Mouse (Mus musculus): ENCODE results near the gene Cd63.

The Cd63 gene

DNA sequence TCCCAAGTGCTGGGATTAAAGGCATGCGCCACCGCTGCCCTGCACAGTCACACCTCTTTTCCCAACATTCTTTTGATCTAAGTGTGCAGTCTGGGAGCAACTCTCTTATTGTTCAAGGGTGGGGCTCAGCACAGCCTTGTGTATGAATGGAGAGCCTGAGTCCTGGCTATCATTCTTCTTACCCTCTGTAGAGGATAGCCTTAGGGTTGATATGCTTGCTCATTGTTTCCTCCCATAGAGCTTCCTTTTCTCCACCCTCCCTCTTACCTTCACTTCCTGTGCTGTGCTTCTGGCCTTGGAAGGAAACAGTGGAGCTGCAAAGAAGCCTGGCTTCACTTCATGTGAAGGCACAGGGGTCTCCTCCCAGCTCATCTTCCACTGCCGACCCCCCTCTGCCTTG lies at the start of gene Cd63:
TSS of gene Cd63 (plus strand) at position 292 of the 400 bp plus-strand sequence.
- DNase-seq (ENCODE audit: low read depth, low spot score): peak; percentile 94

DNA sequence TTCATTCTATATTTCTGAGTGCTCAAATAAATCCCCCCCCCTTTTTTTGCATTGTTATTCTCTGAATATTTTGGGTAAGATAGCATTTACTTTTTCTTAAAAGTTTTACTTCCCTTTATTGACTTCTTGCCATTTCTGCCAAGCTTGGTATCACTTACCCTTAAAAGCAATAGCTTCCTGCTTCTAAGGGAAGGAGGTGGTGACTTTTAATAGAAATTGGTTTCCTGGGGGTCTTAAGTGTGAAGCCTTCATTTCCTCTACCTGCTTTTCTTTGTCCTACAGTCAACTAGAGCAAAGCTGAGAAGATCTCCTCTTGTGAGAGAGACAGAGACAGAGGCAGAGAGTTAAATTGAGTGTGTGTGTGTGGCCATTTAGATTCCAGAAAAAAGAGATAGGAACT lies 39.6 kb upstream of the Cd63 start:
- no peak for DNase-seq (ENCODE audit: low read depth, low spot score)

DNA sequence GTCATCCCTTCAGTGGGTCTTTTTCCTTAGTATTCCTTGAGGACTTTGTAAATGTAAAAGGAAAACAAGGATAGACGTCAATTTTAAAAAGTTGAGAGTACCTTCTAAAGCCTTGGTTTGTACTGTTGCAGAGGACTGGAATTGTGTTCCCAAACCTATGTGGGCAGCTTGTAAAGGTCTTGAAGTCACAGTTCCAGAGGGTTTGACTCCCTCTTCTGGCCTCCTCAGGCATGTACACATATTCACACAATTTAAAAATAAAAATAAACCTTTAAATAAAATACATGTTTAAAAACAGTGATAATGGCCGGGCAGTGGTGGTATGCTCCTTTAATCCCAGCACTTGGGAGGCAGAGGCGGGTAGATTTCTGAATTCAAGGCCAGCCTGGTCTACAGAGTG lies 34.7 kb upstream of the Cd63 start:
- peak; percentile 33 for DNase-seq (ENCODE audit: low read depth, low spot score)

DNA sequence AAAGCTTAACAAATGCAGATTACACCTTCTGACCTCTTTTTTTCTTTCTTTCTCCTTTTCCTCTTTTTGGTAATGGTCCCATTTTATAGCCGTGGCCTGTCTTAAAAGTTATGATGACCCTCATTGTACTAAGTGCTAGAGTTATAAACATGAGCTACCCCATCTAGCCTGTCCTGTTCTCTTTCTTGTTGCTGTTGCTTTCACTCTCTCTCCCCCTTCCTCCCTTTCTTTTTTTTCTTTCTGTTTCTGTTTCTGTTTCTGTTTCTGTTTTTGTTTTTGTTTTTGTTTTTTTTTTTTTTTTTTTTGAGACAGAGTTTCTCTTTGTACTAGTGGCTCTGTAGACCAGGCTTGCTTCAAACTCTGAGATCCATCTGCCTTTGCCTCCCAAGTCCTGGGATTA lies 34.3 kb upstream of the Cd63 start:
- DNase-seq (ENCODE audit: low read depth, low spot score): no peak

DNA sequence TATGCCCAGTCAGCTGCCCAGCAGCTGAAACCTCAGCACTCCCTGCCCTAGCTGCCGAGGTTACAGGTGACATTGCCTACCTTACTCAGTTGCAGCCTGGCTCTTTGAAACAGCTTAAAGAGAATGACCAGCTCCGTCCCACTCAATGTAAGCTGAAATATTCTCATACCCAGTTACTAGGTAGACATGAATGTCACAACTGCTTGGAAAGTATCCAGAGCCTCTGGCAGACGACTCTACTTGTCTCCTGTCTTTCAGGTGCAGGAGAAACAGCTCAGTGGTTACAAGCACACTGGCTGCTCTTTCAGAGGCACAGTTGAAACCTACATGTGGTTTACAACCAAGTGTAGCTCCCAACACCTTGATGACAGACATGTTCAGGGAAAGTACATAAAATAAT lies 30.4 kb upstream of the Cd63 start:
- no peak for DNase-seq (ENCODE audit: low read depth, low spot score)

DNA sequence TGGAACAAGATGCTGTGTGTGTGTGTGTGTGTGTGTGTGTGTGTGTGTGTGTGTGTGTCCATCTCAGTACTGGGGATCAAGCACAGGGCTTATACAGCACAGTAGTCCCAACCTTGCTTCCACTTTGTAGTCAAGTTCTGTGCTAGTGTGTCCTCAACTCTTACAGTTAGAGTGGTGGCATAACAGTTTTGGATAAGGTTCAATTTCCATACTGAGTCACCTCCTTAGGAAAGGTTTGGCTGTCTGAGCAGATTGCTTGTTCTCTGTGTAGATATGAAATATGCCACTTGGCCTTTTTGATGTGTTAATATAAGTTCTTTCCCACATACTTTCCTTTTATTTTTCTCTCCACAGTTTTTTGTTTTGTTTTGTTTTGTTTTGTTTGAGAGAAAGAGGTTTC lies 22.5 kb upstream of the Cd63 start:
- no peak for DNase-seq (ENCODE audit: low read depth, low spot score)

DNA sequence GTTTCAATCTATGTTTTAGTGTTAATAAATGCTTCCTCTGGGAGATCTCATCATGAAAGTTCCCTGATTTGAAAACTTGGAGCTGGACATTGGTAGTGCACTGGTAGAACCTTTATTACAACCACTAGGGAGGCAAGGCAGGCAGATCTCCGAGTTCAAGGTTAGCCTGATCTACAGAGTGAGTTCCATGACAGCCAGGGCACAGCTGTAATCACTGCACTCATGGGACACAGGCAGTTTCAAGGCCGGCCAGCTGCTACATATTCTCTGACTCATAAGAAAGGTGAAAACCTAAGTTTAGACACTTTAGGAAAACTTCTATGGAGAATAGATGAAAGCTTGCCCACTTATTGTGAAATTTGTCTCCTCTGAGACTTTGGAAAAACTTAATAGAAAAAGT lies 22.0 kb upstream of the Cd63 start:
- no peak for DNase-seq (ENCODE audit: low read depth, low spot score)

DNA sequence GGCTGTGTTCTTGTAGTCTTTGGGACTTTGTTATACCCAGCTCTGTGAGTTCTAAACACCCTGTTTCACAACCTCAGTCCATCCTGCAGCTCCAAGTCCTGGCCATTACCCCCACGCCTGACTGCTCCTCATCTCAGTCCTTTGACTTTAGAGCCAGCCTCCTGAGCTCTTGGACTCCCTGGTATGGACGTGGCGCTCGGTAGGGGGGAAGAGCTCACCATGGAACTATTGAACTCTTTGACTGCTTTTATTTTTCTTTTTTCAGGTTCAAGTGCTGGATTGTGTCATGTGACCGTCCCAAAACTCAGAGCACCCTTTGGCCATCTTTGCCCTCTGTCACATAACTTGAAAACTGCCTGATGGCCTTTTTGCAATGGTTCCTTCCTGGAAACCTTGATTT lies 18.7 kb upstream of the Cd63 start:
- no peak for DNase-seq (ENCODE audit: low read depth, low spot score)

DNA sequence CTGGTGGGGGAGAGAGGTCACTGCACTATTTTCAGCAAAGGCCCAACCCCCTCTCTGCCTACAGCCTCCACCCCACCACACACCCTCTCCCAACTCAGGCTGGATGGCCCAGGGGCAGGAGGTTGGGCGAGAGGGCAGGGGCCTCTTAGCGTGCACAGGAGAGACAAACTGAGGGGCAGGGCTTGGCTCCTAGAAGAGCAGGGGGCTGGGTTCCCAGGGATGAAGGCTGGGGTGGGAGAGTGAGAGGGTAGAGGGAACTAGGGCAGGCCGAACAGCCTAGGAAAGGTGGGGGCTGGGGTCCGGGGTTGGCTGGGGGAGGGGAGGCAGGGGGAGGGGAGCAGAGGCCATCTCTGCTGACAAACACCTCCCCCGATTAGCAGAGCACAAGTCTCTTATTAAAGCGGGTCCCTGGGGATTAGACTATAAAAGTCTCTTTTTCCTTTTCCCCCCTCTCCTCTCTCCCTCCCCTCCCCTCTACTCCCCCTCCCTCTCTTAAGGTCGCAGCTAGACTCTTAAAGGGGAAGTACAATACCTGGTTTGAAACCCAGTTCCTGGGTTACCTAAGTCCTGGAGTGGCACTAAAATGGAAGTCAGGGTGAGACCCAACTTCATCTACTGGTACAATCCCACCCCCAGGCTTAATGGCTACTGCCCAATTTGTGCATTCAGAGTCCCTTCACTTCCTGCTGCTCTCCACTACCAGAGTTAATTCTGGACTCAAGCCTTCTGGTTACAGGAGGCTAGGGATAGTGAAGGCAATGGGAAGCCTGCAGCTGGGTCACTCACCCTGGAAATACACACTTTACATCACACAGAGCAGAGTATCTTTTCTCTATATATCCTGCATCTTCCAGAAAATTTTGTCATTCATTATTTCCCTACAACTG lies 11.6 kb upstream of the Cd63 start:
- peak; percentile 59 for DNase-seq (ENCODE audit: low read depth, low spot score)

DNA sequence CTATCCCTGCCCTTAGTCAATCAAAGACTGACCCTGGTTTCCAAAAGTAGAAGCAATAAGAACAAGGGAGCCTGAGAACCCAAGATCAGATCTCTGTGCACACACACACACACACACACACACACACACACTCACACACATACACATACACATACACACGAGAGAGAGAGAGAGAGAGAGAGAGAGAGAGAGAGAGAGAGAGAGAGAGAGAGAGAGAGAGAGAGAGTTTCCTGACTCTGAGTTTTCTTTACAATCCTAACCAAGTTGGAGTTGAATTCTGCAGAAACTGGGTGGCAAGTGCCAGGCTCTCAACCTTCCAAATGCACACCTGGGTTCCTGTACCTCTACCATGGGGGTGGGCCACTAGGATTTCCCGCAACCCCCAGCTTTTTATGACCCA lies 10.9 kb upstream of the Cd63 start:
- DNase-seq (ENCODE audit: low read depth, low spot score): no peak

DNA sequence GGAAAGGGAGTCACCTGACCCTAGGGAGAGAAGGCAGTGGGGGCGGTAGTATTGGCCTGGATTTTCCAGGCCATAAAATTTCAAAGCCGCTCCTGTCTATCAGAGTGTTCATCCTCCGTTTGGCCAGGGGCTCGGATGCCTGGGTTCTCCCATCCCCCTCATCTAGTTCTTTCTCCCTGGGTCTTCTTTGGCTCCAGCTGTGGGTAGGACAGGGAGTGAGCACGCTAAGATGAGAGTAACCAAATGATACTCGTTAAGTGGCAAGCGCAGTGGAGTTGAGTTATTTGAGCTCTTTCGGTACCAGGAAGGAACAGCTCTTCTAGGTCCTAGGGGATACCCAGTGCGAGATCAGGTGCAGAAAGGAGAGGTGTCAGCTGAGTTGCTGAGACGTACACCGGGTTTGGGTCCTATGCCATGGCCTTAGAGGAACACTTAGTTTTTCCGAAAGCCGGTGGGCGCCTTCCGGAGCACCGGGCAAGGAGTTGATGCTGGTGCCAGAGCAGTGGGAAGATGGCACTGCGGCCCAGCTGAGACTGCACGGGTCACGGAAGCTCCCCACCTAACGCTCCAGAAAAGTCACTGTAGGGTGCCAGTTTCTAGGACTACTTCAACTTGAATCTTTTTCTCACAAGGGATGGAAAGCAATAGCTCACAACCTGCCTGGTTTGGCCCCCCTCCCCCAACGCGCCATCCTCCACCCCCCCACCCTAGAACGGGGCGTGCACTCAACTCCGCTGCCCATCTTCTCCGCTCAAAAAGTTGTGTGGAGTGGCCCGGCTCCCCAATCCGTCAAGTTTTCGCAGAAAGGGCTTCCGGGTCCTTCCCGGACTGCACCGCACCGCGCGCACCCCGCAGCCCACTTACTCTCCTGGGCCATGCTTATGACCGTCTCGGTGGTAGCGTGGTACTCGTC lies 10.2 kb upstream of the Cd63 start:
- no peak for DNase-seq (ENCODE audit: low read depth, low spot score)

DNA sequence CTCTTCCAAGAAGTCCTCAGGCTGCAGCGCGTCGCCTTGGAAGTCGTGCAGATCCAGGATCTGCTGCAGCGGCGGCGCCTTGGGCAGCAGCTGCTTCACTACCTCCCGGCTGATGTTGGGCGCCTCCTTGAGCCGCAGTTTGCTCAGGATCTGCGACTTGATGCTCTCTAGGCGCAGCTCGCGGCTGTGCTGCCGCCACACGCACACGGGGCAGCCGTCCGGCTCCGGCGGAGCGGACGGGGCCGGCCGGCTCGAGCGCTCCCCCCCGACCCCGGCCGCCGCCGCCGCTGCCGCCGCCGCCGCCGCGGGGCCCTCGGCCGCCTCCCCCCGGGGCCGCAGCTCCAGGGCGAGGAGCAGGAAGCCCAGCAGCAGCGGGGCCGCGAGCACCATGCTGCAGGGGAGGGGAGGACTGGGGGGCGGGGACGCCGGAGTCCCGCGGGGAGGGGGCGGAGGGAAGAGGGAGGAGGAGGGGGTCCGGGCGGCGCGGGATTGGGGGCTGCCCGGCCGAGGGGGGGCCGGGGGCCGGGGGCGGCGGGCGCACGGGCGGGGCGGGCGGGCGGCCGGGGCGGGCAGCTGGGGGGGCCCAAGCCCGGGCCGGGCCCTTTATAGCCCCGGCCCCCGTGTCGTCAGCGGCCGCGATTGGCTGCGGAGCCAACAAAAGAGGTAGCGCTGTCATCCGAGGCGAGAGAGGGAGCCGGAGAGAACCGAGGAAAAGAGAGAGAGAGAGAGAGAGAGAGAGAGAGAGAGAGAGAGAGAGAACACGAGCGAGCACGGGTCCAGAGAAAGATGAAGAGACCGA lies 9.3 kb upstream of the Cd63 start, which contains the start of gene Gdf11:
TSS of gene Gdf11 (minus strand) at position 423 of the 799 bp plus-strand sequence.
- peak; percentile 83 for DNase-seq (ENCODE audit: low read depth, low spot score)

DNA sequence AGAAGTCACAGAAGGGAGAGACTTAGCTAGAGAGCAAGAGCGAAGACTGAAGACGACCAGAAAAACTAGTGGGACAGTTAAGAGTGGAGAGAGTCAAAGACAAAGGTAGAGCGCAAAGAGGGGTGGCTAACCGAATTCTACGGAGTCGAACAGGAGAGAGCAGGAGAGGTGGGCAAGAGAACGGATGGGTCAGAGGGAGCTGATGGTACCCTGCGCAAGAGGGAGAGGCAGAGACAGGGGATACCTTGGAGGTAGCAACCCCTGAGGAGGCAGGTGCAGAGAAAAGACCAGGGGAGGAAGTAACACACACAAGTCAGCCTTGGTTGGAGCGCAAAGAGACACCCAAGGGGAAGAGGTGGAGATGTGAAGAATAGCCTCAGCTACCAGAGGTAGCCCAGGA lies 8.5 kb upstream of the Cd63 start:
- no peak for DNase-seq (ENCODE audit: low read depth, low spot score)

DNA sequence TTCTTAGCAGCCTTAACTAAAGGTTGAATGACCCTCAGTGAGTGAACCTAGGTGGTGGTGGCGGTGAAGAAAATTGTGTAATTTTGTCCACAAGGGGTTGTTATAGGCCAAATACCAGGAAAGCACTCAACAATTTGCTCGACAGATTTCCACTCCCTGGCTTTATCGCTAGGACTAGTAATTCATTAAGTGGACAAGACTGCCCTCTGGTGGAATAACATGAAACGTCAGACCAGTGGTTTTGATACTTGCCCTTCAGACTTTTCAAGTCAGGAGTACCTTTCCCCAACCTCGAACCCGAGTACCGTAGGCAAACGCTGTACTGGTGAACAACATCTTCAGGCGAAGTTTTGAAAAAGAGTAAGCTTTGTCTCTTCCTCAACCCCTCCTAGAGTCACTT lies 5.4 kb upstream of the Cd63 start:
- DNase-seq (ENCODE audit: low read depth, low spot score): peak; percentile 91

DNA sequence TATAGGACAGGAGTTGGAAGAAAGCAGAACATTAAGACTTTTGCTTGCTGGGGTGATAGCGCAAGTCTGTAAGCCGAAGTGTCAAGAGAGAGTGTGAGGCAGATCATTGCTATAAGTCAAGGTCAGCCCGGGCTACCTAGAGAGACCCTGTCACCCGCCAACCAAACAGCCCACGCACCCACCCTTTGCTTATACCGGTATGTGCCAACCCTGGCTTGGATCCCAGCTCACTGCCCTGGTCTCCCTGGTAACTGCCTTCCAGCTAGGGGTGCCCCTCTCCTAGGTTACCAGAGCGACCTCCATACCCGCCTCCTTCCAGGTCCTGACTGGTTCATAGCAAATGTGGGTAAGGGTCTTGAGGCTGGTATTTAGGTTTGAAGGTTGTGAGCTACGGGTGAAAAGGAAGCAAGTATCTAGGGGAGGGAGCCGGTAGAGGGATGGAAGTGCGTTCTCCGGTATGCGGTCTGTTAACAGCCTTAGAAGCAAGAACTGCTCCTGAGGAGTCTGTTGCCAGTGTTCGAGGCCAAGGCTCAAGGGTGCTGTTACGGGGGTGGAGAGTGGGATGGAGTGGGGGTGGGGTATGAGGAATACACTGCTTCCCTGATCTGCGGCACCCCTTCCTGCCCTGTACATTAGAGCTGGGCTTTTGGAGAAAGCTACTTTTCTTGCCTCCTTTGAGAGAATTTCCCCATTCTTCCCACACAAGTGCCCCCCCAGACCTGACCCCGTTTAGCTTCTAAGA lies 4.7 kb upstream of the Cd63 start:
- no peak for DNase-seq (ENCODE audit: low read depth, low spot score)

DNA sequence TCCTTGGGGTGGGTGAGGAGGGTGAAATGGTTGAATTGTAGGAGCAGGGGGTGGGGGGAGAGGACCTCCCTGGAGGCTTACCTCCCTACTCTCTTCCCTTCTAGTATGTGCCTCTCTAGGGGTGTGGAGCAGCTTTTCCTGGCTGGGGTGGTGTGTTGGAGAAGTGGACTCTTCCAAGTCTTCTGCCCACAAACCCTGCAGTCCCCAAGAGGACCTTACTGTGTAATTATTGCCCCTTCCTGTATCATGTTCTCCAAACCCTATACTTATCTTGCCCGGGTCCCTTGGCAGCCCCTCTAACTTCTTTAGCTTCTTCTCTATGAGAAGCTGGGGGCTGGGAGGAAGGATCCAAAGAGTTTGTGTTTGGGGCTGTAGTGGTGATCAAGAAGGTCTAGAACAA lies 4.0 kb upstream of the Cd63 start:
- DNase-seq (ENCODE audit: low read depth, low spot score): no peak

DNA sequence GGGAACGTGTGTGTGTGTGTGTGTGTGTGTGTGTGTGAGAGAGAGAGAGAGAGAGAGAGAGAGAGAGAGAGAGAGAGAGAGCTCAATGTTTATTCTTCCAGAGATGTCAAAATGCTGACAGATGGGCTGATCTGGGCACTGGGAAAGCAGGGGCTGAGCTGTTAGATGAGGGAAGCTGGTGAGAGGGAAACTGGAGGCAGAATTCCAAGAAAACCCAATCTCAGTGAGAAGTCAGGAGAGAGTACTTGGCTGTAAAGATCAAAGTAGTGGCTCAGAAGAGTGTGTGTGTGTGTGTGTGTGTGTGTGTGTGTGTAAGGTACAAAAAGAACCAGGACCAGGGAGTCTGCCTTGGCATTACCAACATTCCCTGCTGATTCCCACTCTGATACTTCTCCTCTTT lies 3.3 kb upstream of the Cd63 start:
- no peak for DNase-seq (ENCODE audit: low read depth, low spot score)

DNA sequence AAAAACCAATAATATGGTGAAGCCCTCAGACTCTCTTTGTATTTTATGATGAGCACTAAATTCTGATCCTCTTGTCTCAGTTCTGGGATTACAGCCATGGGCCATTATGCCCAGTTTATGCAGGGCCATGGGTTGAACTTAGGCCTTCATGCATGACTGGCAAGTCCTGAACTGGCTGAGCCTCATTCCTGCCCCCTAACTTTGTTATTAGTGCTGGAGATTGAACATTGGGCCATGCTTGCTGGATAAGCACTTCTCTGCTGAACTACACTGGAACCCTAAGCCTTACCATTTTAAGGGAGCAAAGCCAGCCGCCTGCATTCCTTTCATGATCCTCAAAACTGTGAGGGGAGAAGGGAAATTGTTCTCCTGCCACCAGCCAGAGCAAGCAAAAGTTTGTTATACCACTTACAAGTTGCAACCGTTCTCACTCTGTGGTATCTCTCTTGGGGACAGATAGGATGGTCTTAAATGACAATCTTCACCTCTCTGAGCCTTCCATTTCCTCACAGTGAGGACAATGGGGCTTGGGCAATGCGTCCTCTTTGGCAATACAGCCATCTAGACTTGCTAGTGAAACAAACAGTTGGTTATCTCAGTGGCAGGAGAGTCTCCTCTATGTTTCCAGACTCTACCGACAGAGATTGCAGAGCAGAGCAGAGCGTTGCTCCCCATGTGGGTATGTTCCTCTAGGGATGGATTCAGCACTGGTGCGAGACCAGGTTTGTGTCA lies 864 bp upstream of the Cd63 start:
- DNase-seq (ENCODE audit: low read depth, low spot score): no peak

DNA sequence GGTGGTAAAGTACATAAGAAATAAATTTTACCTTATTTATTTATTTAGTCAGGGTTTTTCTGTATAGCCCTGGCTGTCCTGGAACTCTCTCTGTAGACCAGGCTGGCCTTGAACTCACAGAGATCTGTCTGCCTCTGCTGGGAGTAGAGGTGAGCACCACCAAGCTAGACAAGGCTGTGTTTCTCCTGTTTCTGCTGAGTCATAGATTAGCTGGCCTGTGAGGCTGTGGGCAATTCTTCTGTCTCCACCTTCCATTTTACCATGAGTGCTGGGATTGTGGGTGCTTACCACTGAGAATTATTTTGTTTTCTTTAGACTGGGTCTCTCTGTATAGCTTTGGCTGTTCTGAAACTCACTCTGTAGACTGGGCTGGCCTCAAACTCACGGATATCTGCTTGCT lies 620 bp downstream of the Cd63 start:
- peak; percentile 52 for DNase-seq (ENCODE audit: low read depth, low spot score)

DNA sequence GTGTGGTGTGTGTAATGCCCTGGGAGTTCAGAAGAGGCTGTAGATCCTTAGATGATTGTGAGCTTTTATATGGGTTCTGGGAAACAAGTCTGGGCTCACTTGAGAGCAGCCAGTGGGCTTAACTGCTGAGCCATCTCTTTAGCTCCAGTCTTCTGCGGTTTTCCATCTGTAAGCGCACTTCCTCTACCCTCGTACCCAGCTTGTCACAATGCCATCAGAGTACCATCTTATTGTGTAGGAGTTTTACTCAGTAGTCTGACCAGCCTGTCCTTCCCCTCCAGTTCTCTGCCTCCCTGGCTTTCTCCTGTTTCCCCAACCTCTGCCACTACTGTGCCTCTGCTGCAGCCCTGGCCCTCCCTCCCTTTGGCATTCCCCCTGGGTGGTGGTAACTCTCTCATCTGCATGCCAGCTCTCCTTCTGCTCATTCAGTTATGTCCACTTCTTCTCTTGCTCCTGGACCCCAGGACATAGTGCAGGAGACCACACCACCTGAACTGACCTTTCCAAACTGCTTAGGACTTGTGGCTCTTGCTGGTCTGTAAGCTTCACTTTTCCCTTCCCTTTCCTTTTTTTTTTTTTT lies 1.7 kb downstream of the Cd63 start:
- no peak for DNase-seq (ENCODE audit: low read depth, low spot score)

All from R1 (cell line).